Mouse (Mus musculus) c-Kit-positive CD71-positive TER-119-negative erythroid progenitor cells, embryonic 14.5 days (primary cell): Measurements from ENCODE around the gene Gm42906.

ENCODE experiments used
- DNase-seq: peaks from one replicate; pipeline ENCODE4 v3.0.0-alpha.2; 2013; ENCODE audit warnings: low read depth

The Gm42906 gene

DNA sequence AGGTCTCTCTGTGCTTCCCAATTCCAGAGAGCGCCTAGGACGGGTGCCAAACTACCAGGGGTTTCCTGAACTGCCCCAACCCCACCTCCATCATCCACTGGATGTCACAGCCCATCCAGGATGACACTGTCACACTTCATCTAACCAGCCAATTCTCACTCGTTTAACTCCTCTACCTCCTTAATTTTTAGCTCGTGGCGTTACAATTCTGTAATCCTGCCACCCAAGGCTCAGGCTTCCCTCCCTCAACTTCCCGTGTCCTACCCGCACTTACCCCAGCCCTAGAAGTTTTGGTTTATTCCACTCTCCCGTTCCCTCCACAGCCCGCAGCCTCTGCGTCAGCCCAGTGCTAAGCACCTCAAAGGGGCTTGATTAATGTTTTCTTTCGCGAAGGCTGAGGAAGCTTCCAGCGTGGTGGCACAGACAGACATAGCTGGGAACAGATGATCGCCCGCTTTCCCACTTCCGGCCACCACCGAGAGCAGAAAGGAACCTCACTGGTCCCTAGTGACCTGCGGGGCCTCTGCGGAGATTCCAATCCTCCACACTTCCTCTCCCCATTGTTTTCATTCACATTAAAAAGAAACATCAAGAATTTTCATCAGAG lies 319.6 kb downstream of the Gm42906 start:
- no peak for DNase-seq

DNA sequence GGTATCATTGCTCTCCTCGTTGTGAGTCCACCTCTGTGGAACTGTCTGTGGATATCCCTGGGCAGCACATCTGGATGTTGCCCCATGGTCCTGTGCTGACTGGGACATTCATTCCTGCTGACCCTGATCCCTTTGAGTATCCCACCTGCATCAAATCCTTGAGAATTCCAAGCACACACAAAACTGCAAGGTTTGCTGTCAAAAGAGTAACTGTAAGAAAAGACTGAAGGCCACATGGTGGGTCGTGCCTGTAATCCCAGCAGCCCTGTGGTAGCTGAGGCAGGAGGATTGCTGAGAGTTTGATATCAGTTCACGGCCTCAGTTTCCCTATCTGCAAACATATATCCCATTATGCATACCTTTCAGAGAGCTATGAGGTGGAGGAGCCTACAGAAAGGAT lies 321.1 kb downstream of the Gm42906 start:
- no peak for DNase-seq

DNA sequence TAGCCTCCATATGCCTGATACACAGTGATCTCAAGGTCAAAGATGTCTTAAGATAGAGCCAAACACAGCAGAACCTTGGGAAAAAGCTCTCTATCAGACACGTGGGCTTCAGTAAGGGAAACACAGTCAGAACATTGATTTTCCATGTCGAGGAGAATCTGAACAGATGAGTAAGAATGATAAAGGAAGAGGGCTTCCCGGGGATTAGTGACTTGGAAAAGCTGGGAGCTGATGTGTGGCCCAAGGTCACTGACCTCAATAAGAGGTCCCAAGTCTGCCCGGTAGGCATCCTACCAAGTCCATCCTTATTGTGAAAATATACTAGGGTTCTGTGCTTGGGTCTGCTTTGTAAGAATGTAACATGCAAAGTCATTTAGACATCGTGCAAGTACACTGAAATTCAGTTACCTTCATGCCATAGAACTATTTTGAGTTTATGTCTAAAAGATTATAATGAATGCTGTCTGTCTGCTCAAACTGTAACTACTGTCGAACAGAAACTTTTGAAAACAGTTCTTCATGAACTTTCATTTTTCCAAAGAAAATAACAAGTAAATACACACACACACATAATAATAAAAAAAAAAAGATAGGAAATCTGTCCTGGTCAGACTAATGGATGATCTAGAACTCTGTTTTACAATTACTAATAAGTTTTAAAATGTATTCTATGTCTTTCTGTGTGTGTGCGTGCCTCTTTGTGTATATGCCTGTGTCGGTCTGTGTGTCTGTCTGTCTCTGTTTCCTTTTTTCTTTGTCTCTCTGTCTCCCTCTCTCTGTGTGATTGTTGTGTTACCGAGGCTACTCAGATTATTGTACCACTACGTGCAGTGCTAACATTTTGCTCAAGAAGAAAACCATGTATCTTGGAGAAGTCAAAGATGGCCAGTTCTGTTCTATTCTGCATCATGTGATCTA lies 322.6 kb downstream of the Gm42906 start:
- no peak for DNase-seq

DNA sequence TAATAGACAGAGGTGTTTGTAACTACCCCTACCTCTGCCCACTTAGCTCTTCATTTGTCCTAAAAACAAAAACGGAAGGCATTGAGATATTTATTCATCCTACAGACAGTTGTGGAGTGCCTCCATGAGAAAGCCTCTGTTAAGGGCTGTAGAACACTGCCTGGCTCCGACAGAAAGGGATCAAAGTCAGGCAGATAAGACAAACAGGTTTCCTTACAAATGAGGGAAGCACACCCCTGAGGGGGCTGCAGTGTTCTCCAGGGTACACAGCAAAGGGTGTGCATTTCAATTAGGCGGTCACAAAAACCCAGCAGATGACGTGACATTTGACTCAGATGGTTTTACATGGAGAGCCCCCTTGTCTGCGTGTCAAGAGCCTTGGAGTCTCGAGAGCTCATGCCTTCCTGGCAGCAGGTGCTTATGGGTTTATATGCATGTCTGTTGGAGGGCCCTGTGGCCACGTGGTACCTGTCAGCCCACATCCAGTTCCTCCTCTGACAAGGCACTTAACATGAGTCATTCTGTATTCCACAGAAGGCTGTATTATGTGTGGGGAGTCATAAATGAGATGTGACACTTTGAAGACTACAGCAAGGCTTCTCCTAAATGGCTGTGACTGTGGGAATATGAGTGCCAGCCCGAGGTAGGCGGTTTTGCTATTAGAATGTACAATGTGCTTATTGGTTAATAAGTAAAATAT lies 323.5 kb downstream of the Gm42906 start:
- no peak for DNase-seq

DNA sequence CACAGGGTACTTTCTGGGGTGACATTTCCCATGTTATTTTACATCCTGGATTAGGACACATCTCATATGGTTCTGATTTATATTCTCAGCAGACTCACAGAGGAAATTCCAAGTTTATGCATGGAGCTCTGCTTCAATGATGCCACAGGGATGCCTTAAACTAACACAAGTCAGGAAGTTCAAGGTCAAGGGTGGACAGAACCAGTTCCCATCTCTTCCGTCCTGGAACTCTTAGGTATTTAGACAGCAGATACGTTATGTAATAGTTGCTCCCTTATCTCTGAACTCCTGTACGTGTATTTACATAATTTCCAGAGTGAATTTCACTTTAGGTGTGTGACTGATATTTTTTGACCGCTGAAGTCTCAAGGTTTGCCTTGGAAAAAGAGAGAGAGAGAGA lies 324.7 kb downstream of the Gm42906 start:
- no peak for DNase-seq

DNA sequence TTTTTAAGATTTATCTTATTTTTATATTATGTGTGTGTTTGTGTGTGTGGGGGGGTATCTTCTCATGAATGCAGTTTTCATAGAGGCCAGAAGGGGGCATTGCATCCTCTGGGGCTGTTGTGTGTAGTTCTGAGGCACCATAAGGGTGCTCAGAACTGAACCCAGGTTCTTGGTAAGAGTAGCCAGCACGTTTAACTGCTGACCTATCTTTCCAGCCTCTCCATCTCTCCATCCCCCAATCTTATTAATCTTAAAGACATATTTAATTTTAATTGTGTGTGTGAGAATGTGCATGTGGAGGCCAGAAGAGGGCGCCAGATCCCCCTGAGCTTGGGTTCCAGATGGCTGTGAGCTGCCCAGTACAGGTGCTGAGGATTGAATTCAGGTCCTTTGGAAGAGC lies 325.7 kb downstream of the Gm42906 start:
- no peak for DNase-seq

DNA sequence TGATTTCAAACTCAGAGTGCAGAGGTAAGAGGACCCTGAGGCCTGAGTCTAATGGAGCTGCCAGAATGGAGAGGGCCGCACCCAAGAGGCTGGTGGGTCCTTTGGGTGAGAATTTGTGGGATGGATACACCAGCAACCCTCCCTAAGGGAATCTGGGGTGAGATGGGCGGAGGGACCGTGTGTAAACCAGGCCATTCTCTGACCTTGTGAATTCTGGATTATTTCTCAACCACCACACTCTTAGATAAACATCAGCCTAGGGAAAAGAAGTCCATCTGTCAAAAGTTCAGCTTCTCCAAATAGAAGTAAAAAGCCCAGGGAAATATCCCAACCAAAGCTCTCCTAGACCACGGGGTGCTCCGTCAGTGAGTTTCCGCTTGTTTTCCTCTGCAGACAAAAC lies 332.0 kb downstream of the Gm42906 start:
- DNase-seq = no peak

DNA sequence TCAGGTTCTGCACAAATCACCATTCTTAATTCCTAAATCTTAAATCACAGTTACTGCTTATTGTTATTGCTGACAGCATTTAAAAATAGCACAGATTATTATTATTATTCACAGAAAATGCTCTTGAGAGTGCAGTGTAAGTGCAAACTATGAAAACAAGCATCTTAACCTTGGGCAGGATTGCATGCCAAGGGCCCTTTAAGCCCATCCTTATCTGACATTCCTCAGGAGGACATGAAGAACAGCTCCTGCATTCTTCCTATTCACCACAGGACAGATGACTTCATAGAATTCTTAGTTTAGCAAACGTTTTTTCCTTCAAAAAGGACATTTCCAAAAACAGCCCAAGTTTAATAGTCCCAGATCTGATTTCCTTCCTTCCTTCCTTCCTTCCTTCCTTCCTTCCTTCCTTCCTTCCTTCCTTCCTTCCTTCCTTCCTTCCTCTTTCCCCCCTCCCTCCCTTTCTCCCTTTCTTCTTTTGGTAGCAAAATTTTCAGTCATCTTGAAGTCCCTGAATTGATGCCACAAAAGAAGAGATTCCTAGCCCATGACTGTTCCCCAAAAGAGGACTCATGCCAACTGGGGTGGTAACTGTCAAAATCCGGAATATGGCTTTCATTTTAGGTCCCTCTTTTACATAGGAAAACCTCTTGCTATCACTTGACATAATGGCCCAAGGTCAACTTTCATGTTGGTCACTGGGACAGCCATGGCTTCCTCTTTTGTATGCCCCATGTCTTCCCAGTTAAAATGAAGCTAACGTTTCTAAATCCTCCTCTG lies 334.9 kb downstream of the Gm42906 start:
- DNase-seq = no peak

DNA sequence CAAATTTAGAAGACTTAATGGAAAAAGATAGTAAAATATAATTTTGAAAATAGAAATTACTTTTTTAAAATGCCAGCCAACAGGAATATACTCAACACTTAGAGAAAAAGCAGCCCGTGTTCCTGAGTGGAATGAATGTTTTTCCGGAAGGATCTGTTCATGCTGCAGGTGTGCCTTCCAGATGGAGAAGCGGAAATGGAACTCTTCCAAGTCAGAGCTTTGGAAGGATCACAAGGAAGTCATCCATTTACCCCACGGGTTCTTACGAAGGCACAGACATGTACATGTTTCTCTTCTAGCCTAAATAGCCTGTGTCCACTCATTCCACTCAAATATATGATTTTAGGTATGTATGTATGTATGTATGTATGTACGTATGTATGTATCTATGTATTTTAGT lies 337.0 kb downstream of the Gm42906 start:
- DNase-seq = no peak

DNA sequence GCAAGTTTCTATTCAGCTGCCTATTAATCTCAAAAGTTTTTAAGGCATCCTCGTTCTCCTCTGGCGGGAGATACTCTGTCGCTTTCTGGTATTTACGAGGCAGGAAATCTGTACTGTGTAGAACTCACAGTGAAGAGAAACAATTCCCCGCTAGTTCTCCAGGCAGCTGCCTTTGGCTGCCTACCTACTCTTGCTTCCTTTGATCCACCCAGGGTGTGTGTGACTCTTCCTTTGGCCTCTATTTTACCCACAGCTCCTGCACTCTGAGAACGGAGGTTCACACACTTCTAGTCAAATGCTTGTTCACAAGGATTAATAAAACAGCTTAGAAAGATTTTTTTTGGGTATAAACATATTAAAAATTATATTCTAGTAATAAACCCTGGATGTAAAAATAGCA lies 338.8 kb downstream of the Gm42906 start:
- no peak for DNase-seq

DNA sequence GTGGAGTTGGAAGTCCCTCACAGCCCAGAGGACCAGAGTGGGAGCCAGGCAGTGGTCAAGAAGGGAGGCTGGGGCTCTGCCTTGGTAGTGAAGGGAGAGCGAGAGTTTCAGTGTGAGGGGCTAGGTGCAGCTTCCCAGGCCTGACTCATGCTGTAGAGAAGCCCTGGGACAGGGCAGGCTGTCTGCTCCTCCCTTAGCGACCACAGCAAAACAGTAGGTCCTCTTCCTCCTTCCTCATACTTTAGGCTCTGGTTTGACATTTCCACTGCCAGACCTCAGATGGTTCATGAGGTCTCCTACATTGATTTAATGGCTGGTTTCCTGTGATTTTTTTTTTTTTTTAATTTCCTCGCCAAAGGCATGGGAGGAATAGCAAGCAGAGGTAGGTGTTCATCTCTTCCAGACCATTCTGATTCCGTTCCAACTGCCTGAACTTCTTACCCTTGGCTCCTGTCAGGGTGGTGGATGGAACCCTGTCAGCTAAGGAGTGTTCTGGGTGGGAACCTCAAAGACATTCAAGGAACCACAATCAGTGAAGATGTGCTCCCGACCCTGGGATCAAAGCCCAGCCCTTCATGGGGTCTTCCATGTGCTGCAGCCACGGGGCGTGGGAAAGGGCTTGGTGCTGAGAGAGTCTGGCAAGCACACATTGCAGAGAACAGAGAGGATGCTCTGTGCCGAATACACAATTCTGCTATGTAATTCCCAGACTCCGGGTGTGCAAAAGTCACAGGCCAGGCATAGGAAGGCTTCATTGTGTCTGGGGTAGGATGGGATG lies 341.3 kb downstream of the Gm42906 start:
- no peak for DNase-seq

DNA sequence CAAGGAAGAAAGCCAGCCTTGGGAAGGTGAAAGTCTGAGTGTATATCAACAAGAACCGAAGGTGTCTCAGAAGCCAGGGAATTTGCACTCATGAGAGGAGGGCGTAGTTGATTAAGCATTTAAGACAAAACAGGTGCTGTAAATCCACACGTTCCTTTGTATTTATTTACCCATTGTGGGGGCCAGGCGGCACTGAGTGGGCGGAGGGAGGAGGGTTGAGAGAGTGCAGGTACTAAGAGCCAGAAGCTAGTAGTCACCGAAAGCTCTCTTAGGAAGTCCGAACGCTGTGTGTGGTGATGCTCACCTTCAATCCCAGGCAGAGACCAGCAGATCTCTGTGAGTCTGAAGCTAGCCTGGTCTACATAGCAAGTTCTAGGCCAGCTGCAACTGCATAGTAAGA lies 342.2 kb downstream of the Gm42906 start:
- no peak for DNase-seq

DNA sequence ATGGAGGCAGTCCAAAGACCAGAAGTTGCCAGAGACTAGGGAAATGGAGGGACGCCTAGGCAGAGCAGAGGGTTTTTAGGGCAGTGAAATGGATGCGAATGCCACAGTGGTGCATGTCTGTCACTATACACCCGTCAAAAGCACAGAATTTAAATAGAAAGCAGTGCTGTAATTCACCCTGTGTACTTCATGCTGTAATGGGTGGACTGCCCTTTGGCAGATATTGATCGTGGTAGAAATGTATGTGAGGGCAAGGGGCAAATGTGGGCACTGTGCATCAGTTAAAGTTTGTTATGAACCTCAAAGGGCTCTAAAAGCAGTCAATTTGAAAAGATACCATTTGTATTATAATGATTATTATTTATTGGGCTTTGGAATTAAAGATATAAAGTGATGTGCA lies 347.7 kb downstream of the Gm42906 start:
- DNase-seq = no peak

DNA sequence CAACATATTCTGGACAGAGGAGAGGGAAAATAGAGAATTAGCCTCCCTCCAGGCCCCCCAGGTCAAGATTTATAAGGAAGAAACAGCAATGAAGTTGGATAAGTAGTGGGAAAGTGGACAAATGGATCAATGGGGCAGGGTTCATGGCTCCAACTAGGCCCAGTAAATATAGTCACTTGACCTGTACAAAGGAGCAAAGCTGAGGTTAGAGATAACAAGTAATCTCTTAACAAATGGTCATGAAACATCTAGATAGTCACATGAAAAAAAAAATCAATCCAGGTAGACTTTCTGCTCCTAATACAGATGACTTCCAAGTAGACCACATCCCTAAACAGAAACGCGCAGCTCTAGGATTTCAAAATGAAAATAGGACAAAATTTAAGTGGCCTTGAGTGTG lies 350.0 kb downstream of the Gm42906 start:
- no peak for DNase-seq

DNA sequence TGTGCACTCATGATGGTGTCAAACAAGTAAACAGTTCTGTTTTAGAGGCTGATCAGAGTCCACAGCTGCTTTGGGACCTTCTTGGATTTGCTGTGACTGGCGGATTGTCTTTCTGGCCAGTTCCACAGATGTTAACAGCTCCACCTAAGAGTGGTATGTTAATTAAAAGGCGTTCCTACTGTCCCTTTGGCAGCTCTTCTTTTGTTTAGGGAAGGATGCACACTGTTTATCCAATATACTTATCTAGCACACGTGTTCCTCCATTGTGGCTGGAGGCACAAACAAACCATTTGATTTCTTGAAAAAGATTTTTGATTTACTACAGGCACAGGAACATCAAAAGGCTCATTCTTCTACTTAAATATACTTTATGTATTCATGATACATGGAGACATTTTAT lies 351.0 kb downstream of the Gm42906 start:
- no peak for DNase-seq

DNA sequence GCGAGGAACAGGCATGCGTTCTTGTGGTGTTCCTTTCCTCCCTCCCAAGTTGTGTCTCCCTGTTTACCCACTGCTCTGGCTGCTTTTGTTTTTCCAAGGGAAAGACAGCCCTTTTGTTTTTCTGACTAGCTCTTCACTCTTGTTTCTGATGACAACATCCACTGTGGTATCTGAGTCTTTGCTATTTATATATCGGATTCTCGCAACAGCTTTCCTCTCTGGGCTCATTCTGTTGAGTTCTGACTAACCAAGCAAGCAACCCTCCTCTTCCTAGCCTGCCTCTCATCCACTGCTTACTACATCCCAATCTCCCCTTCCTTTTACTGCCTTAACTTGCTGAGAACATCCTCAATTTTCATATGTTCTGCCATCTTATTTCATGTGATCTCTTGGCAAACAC lies 353.7 kb downstream of the Gm42906 start:
- DNase-seq = no peak

DNA sequence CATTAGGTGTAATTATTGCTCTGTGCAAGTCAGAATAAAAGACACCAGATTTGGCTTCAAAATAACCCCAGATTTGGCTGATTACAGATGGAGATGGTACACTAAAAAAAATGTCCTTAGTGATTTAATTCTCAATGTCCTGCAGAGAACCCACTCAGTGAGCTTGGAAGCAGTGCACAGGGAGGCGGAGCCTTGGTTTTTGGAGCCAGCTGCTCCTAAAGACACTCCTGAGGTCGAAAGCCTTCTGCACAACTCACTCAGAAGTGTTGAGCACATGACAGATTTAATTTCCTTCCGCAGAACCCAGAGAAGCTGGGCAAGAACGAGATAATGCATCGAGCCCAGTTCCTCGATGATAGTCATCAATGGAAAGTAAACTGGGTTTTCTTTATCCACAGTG lies 356.5 kb downstream of the Gm42906 start:
- no peak for DNase-seq

DNA sequence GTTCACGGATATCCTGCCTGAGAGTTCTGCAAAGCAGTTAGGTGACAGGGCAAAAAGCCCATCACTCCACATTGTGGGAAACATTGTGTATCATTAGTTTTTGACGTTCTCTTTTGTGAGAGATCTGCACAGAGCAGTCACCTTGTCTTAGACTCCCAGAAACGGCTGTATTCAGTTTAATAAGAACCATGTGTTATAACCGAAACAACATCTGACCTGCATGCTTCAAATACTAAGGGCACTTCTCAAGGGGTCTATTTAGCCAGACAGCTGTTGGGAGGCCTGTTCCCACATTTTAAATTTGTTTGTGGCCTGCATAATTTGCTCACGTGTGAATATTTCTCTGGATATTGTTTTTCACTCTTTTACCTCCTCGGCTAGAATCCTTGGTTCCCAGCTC lies 357.1 kb downstream of the Gm42906 start:
- no peak for DNase-seq

DNA sequence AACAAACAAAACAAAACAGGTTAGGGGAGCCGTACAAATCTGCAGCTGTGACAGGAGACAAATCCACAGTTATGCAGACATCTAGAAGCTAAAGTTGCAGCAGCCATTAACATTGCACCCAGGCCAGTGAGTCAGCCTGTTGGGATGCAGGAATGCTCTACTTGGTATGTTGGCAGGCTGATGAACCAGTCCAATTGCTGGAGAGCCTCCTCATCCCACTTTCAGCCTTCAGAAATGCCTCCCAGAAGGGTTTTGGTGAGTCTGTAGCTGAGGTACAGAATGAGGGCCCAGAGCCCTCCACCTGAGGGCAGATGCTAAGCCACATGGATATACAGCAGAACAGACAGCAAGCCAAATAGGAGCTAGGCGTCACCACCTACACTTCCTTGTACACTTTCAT lies 358.4 kb downstream of the Gm42906 start:
- DNase-seq = no peak

DNA sequence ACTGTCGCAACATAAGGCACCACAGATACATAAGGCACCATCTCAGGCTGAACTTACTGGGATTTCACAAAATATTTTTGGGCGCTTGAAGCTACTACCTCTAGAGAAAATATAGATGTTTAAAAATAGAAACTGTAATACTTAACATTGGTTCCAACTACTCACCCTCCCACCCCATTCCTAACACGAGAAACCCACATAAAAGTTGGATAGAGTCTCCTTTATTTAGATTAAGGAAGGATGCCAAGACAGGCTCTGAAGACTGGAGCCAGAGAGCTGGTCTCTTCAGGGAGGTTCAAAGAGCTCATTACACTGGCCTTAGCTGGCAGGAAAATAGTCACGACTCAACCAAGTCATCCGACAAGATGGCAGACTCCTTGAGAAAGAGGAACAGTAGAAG lies 361.9 kb downstream of the Gm42906 start:
- DNase-seq = no peak

DNA sequence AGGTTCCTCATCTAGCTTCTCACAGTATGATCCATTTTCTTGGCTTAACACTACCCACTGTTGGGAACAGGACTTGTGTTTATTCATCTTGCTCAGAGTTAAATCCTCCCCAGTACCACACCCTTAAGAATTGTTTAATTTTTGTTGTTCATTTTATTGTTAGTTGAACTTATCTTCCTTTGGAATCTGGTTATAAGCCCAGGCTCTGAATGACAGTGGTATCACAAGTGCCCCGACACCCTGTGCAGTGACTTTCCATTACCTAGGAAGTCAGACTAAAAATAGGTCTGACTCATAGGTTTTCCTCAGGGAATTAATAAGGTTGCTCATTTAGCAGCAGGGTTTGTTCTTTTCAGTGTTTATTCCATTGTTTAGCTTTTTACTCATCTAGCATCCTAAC lies 362.7 kb downstream of the Gm42906 start:
- no peak for DNase-seq

DNA sequence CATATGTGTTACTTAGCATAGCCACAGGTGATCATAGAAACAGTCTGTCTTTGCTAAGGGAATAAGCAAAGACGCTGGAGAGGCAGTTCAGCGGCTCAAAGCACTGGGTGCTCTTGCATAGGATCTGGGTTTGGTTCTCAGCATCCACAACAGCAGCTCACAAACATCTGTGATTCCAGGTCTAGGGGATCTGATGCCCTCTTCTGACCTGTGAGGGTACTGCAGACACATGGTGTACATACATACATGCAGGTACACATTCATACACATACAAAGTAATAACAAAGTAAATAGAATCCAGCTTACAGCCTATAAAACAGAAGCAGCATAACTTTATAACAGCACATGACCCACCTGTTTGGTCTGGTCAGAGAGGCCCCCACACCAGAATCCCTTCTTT lies 366.0 kb downstream of the Gm42906 start:
- DNase-seq = no peak
